Mouse (Mus musculus): ENCODE data around the gene Mmp28.

DNA sequence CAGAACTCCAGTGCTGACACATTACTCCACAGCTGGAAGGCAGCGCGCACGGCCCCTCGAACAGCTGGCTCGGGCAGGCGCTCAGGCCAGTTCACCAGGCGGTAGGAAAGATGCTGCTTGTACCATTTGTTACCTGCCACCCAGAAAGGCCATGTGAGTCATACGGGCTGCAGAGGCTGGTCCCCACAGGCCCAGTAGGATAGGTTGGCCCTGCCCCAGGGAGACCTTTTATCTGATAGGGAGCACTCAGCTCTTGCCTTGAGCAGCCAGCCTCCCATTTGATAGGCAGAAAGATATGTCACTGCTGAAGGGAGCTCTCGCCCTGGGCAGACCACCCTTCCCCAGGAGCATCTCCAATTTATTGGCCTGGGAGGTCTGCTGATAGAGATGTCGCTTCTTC lies 15.3 kb downstream of the Mmp28 start:
- TF ChIP-seq CTCF (IDR thresholded peaks at IDR 0.05; ENCODE audit: low read depth, low read length): no peak
- no peak for TF ChIP-seq POLR2A (IDR thresholded peaks at IDR 0.05; ENCODE audit: borderline replicate concordance, low read depth, low read length)
